Mouse (Mus musculus) megakaryocyte, embryonic 14.5 days (primary cell): ENCODE data around the gene Rnpepl1.

Experiments used
- FLI1 ChIP-seq: IDR thresholded peaks from 2 replicates; pipeline ENCODE4 v1.6.1; 2012; ENCODE audit warnings: low read length, inconsistent platforms, mixed read lengths
- GATA1 ChIP-seq: IDR thresholded peaks from 3 replicates; pipeline ENCODE4 v1.6.1; 2012; ENCODE audit warnings: mixed read lengths, low read length, inconsistent platforms, borderline replicate concordance

GRCm38 (mm10) chr1:92909068-92909467 lies 1.5 kb upstream of the Rnpepl1 start:
- TF ChIP-seq GATA1 = no peak
- no peak for TF ChIP-seq FLI1
